Mouse (Mus musculus): Measurements from ENCODE around the gene Sav1.

The Sav1 gene

GRCm38 (mm10) chr12:69962468-69962867 is 24.3 kb downstream of the Sav1 start:
- peak; percentile 49 for DNase-seq (ENCODE audit: low read depth, low spot score)

GRCm38 (mm10) chr12:69957378-69957777 is 29.4 kb downstream of the Sav1 start:
- DNase-seq (ENCODE audit: low read depth, low spot score), result no peak

- no peak for DNase-seq (ENCODE audit: low read depth, low spot score)
These were observed 39.3 kb downstream of the Sav1 start for GRCm38 (mm10) chr12:69947502-69947901.

- no peak for DNase-seq (ENCODE audit: low read depth, low spot score)
These were observed 40.9 kb downstream of the Sav1 start for GRCm38 (mm10) chr12:69945861-69946260.

- DNase-seq (ENCODE audit: low read depth, low spot score), result no peak
These were observed 45.0 kb downstream of the Sav1 start for GRCm38 (mm10) chr12:69941655-69942329.

- DNase-seq (ENCODE audit: low read depth, low spot score), result no peak
These were observed 47.5 kb downstream of the Sav1 start for GRCm38 (mm10) chr12:69939291-69939690.

- DNase-seq (ENCODE audit: low read depth, low spot score), result no peak
These were observed 49.1 kb downstream of the Sav1 start for GRCm38 (mm10) chr12:69937731-69938130.

- DNase-seq (ENCODE audit: low read depth, low spot score), result no peak
These were observed 60.1 kb downstream of the Sav1 start for GRCm38 (mm10) chr12:69926716-69927115.

GRCm38 (mm10) chr12:69924012-69924411 is 62.8 kb downstream of the Sav1 start:
- peak; percentile 62 for DNase-seq (ENCODE audit: low read depth, low spot score)

GRCm38 (mm10) chr12:69923603-69924002 is 63.2 kb downstream of the Sav1 start:
- no peak for DNase-seq (ENCODE audit: low read depth, low spot score)

- DNase-seq (ENCODE audit: low read depth, low spot score), result no peak
These were observed 63.7 kb downstream of the Sav1 start for GRCm38 (mm10) chr12:69923128-69923527.

GRCm38 (mm10) chr12:69922099-69922498 is 64.7 kb downstream of the Sav1 start:
- DNase-seq (ENCODE audit: low read depth, low spot score), result no peak

- DNase-seq (ENCODE audit: low read depth, low spot score), result no peak
These were observed 68.9 kb downstream of the Sav1 start for GRCm38 (mm10) chr12:69917870-69918269.
